Mouse (Mus musculus) midbrain, embryonic 11.5 days (tissue): ENCODE results near the gene Pcsk7. TPM values are rescaled to one million over a fixed set of nuclear protein-coding genes. Genes with fewer than 3 reads are reported as not detected.

ENCODE experiments used
- ATAC-seq: fragments of 200-750 bp; cut with Nextera tagmentation; 2 replicates; pipeline ENCODE4 v1.8.0; 2017; ENCODE audit warnings: moderate TSS enrichment, moderate library complexity; ENCODE audit not compliant: low FRiP score
- DNase-seq: peaks from one replicate; pipeline ENCODE4 v3.0.0; 2015; ENCODE audit warnings: low spot score; ENCODE audit errors: missing footprints
- H3K27ac ChIP-seq: fragments of 300-500 bp; sonication (generic); 2 replicates; pipeline ENCODE4 v1.5.1; 2014; ENCODE audit warnings: low read depth, low read length
- H3K27me3 ChIP-seq: fragments of 300-500 bp; sonication (generic); 2 replicates; pipeline ENCODE4 v1.6.1; 2014; ENCODE audit warnings: mild to moderate bottlenecking, low read length, moderate library complexity, mixed read lengths; ENCODE audit not compliant: control insufficient read depth, insufficient read depth
- H3K36me3 ChIP-seq: fragments of 300-500 bp; sonication (generic); 2 replicates; pipeline ENCODE4 v1.6.1; 2014; ENCODE audit warnings: mild to moderate bottlenecking, low read length, moderate library complexity, mixed read lengths; ENCODE audit not compliant: control insufficient read depth, insufficient read depth
- H3K4me1 ChIP-seq: fragments of 300-500 bp; sonication (generic); 2 replicates; pipeline ENCODE4 v1.6.1; 2014; ENCODE audit warnings: low read length; ENCODE audit not compliant: control insufficient read depth, insufficient read depth
- H3K4me2 ChIP-seq: fragments of 300-500 bp; sonication (generic); 2 replicates; pipeline ENCODE4 v1.6.1; 2014; ENCODE audit warnings: mild to moderate bottlenecking, moderate library complexity
- H3K4me3 ChIP-seq: fragments of 300-500 bp; sonication (generic); 2 replicates; pipeline ENCODE4 v1.5.1; 2014; ENCODE audit warnings: low read depth, low read length
- H3K9ac ChIP-seq: fragments of 300-500 bp; sonication (generic); 2 replicates; pipeline ENCODE4 v1.6.1; 2014; ENCODE audit warnings: low read length
- H3K9me3 ChIP-seq: fragments of 300-500 bp; sonication (generic); 2 replicates; pipeline ENCODE4 v1.6.1; 2016; ENCODE audit warnings: low read length; ENCODE audit not compliant: control insufficient read depth
- WGBS: fragments of 180-500 bp; shearing (Covaris S2); extraction: QIAGEN DNeasy Blood & Tissue Kit; methylation state at CpG from one replicate; pipeline ENCODE4 v1.1.7; 2014; 5-methylcytosine and 5-hydroxymethylcytosine counted together
- polyA plus RNA-seq: library from polyadenylated mRNA; unstranded; fragments of >200 nt; fragmentation: Nextera tagmentation; extraction: Ambion mirVana; gene quantifications from 2 replicates; pipeline ENCODE4 v1.2.1, GENCODE M21; 2014

Pcsk7 gene
- polyA plus RNA-seq, 1 experiment from 2014 or later: 14.4 TPM

DNA sequence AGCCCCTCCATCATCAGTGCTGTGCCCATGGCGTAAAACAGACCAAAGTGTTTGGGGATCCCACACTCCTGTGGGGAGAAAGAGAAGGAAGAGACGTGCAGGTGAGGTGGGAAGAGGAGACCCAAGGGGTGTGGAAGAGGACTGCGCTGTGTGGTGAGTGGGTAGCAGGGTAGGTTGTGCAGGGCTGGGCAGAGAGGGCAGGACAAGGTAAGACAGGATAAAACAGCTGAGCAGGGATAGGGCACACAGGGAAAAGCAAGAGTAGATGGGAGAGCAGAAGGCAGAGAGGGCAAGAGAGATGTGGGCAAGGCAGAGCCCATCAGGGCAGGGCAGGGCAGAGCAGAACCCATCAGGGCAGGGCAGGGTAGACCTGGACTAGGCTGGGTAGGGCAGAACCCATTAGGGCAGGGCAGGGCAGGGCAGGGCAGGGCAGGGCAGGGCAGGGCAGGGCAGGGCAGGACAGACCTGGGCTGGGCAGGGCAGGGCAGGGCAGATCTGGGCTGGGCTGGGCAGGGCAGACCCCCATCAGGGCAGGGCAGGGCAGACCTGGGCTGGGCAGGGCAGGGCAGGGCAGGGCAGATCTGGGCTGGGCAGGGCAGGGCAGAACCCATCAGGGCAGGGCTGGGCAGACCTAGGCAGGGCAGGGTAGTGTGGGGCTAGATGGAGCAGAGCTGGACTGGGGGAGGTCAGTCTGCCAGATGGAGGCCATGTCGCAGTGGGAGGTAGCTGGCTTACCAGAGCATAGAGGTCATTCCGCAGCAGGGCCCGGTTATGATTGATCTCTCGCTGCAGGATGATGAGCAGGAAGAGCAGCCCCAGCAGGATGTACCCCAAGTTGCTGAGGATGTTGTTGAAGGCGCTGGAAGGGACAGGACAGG, 37.6 kb downstream of the Pcsk7 start:
- Histone ChIP-seq H3K4me2 (no peak overlapping the region), H3K36me3 (peaks cover 7% of the 10 kb centered on the region; the same call in 1 of the 2 replicates), H3K9me3 (no peaks in the 10 kb centered on the region), H3K9ac (no peak overlapping the region), H3K27ac (no peak overlapping the region), H3K4me3 (no peak overlapping the region), H3K4me1 (no peaks in the 10 kb centered on the region), H3K27me3 (no peaks in the 10 kb centered on the region)
- DNase-seq: no peak
- ATAC-seq: no peak
- WGBS: 87% methylated on average over 8 of the region's 8 CpGs

- Histone ChIP-seq H3K4me2 (no peak overlapping the region), H3K9me3 (no peaks in the 10 kb centered on the region), H3K36me3 (peaks cover 8% of the 10 kb centered on the region; the same call in 1 of the 2 replicates), H3K9ac (no peak overlapping the region), H3K27me3 (no peaks in the 10 kb centered on the region), H3K4me3 (no peak overlapping the region), H3K27ac (no peak overlapping the region), H3K4me1 (no peaks in the 10 kb centered on the region)
- 90% methylated on average over 13 of the region's 13 CpGs for WGBS
- DNase-seq (no peak), ATAC-seq (no peak)
These were observed 38.5 kb downstream of the Pcsk7 start for GRCm38 (mm10) chr9:45944506-45945400.

DNA sequence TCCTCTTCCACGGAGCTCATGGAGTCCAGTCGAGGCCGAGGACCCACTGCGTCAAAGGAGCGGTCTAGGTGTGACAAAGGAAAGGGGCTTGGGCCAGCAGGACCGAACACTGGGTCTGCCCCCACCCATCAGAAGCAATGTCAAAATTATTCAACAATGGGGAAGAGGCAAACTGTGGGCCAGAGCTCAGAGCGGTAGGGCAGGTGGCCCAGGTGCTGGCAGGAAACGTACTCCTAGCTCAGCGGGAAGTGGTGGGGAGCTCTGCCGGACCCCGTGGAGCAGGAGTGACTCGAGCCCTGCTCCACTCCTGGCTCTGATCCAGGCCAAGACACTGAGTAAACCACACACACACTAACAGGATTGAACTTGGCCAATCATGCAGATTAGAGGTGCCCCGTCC, 39.4 kb downstream of the Pcsk7 start:
- peaks cover 10% of the 10 kb centered on the region; the same call in 1 of the 2 replicates for H3K36me3 ChIP-seq
- H3K4me2 ChIP-seq: no peak overlapping the region
- ATAC-seq: no peak
- DNase-seq: no peak
- H3K27me3 ChIP-seq: no peaks in the 10 kb centered on the region
- H3K4me1 ChIP-seq: no peaks in the 10 kb centered on the region
- no peak overlapping the region for H3K9ac ChIP-seq
- H3K9me3 ChIP-seq: no peaks in the 10 kb centered on the region
- WGBS: 92% methylated on average over 13 of the region's 13 CpGs
- no peak overlapping the region for H3K27ac ChIP-seq
- no peak overlapping the region for H3K4me3 ChIP-seq

DNA sequence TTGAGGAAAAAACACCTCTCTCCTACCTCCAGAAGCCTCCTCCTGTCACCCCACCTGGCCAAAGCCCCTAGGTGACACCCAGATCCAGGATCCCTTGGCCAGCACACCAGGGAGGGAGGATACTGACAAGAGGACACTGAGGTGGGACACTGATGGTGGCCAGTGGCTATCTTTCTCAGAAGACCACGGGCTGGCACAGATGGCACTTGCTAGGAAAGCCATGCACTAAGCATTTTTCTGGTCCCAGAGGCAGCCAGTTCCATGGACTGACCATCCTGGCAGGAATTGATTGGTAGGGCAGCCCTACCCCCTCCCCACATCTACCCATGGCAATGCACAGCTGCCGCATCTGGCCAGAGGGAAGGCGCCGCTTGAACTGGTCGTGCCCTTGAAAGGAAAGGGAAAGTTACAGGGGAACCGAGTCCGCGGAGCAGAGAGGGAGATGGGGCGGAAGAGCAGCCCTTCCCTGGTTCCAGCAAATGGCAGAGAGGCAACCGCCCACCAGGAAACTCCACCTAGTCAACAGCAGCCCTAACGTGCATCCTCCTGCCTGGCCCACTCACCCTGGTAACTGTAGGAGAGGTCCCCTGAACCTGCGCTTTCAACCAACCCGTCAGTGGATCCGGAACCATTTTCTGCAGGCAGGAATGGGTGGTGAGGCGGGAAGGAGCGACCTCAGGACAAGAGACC, 40.0 kb downstream of the Pcsk7 start:
- Histone ChIP-seq H3K4me3 (no peak overlapping the region), H3K4me1 (no peaks in the 10 kb centered on the region), H3K9ac (no peak overlapping the region), H3K27me3 (no peaks in the 10 kb centered on the region), H3K9me3 (no peaks in the 10 kb centered on the region), H3K36me3 (peaks cover 10% of the 10 kb centered on the region; the same call in 1 of the 2 replicates), H3K27ac (no peak overlapping the region), H3K4me2 (no peak overlapping the region)
- DNase-seq: no peak
- ATAC-seq: no peak
- WGBS: 88% methylated on average over 16 of the region's 16 CpGs

DNA sequence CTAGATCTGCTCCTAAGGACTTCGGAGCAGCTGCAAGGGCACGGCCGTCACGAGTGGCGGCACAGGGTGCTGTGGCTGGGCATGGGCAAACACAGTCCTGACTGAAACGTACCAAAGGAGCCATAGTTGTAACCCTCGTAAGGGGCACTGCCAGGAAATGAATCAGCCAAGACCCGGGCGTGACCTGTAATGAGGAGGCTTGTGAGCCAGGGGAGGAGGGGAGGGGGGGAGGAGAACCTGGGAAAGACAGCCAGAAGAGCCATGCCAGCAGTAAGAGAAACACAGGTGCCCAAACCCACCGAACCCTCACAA, 40.5 kb downstream of the Pcsk7 start:
- DNase-seq: no peak
- Histone ChIP-seq H3K9ac (no peak overlapping the region), H3K4me3 (no peak overlapping the region), H3K27me3 (no peaks in the 10 kb centered on the region), H3K4me1 (no peaks in the 10 kb centered on the region), H3K36me3 (peaks cover 10% of the 10 kb centered on the region; the same call in 1 of the 2 replicates), H3K4me2 (no peak overlapping the region), H3K9me3 (no peaks in the 10 kb centered on the region), H3K27ac (no peak overlapping the region)
- WGBS: 86% methylated on average over 10 of the region's 10 CpGs
- ATAC-seq: no peak

GRCm38 (mm10) chr9:45952057-45952456, 45.8 kb downstream of the Pcsk7 start:
- Histone ChIP-seq H3K9me3 (no peaks in the 10 kb centered on the region), H3K9ac (no peak overlapping the region), H3K27me3 (no peaks in the 10 kb centered on the region), H3K4me3 (no peak overlapping the region), H3K27ac (no peak overlapping the region), H3K4me1 (peaks cover 13% of the 10 kb centered on the region), H3K36me3 (peaks cover 2% of the 10 kb centered on the region; the same call in 1 of the 2 replicates), H3K4me2 (no peak overlapping the region)
- WGBS: 95% methylated on average over 4 of the region's 4 CpGs
- DNase-seq: no peak
- no peak for ATAC-seq

DNA sequence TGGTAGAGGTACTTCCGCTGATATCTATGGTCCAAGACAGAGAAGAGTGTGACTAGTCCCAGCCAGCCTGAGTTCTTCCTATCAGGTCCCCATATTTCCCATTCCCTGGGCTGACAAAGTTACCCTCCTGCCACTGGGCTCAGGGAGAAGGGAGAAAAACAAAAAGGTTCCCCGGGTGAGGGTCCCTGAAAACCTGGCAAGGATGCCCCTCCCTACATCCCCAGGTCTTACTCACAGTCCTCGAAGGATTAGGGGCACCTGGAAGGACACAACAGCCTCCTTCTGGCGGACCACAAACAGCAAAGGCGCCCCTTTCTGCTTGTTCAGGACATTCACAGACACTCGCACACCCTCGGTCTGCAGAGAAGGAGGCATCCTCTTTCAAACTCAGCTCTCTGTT, 46.6 kb downstream of the Pcsk7 start:
- no peaks in the 10 kb centered on the region for H3K27me3 ChIP-seq
- peaks cover 13% of the 10 kb centered on the region for H3K4me1 ChIP-seq
- H3K9me3 ChIP-seq: no peaks in the 10 kb centered on the region
- 81% methylated on average over 7 of the region's 7 CpGs for WGBS
- peaks cover 2% of the 10 kb centered on the region; the same call in 1 of the 2 replicates for H3K36me3 ChIP-seq
- no peak for ATAC-seq
- no peak overlapping the region for H3K4me3 ChIP-seq
- no peak overlapping the region for H3K4me2 ChIP-seq
- H3K27ac ChIP-seq: no peak overlapping the region
- DNase-seq: no peak
- H3K9ac ChIP-seq: no peak overlapping the region

GRCm38 (mm10) chr9:45953511-45954293, 47.4 kb downstream of the Pcsk7 start:
- DNase-seq (no peak), ATAC-seq (no peak)
- 66% methylated on average over 13 of the region's 13 CpGs for WGBS
- Histone ChIP-seq H3K36me3 (peaks cover 2% of the 10 kb centered on the region; the same call in 1 of the 2 replicates), H3K4me3 (peak overlapping the region; percentile 72), H3K9me3 (no peaks in the 10 kb centered on the region), H3K27ac (no peak overlapping the region), H3K4me2 (peak overlapping the region; percentile 92), H3K4me1 (peaks cover 13% of the 10 kb centered on the region), H3K27me3 (no peaks in the 10 kb centered on the region), H3K9ac (peak overlapping the region; percentile 90)
